Mouse (Mus musculus): ENCODE measurements around the gene Atxn7l3.

- TF ChIP-seq CTCF (IDR thresholded peaks at IDR 0.05) (peak; percentile 54), EP300 (IDR thresholded peaks at IDR 0.05) (no peak)
Observed at GRCm38 (mm10) chr11:102339624-102340023, 43.2 kb upstream of the Atxn7l3 start.
